Mouse (Mus musculus) liver, postnatal 0 days (tissue): ENCODE results near the gene Myadm.
A peak's percentile ranks its signal among the peaks of the same experiment; 100 is the strongest.

ENCODE experiments used
- CTCF ChIP-seq: sonication (generic); IDR thresholded peaks from 2 replicates; pipeline ENCODE4 v1.5.1; 2016; ENCODE audit warnings: antibody characterized with exemption, low read depth
- EP300 ChIP-seq: IDR thresholded peaks from 2 replicates; pipeline ENCODE4 v1.6.1; 2016; ENCODE audit warnings: antibody characterized with exemption, low read depth, mild to moderate bottlenecking

GRCm38 (mm10) chr7:3264390-3265022 lies 24.4 kb upstream of the Myadm start:
- TF ChIP-seq CTCF (peak; percentile 37), EP300 (no peak)
